Mouse (Mus musculus) gastrocnemius, adult 2 months (tissue): ENCODE measurements around the gene Vmn2r76. TPM values are rescaled to one million over a fixed set of nuclear protein-coding genes. Genes with fewer than 3 reads are reported as not detected.
"Not testable (repeated sequence)": the region's sequence is repeated elsewhere in the genome, so short reads cannot be mapped to it uniquely, and the experiment has no call there.

ENCODE experiments used
- DNase-seq: peaks from one replicate; pipeline ENCODE4 v3.0.0; 2022
- H3K27ac ChIP-seq: fragments of 200-600 bp; 2 replicates; pipeline ENCODE4 v1.8.1; 2022; ENCODE audit warnings: mild to moderate bottlenecking
- H3K4me3 ChIP-seq: fragments of 200-600 bp; 2 replicates; pipeline ENCODE4 v1.8.1; 2022; ENCODE audit warnings: mild to moderate bottlenecking, moderate library complexity
- CTCF ChIP-seq: fragments of 200-600 bp; IDR thresholded peaks from 2 replicates; pipeline ENCODE4 v1.8.1; 2022; ENCODE audit warnings: antibody characterized with exemption, mild to moderate bottlenecking, moderate library complexity
- intact Hi-C: fragments of 180-260 bp; cut with DNase I; formaldehyde crosslinking; loops from one replicate; pipeline ENCODE4 v1.15.1; 2025
- long read RNA-seq, 2 experiments: library from polyadenylated mRNA; stranded (forward); transcript quantifications; one replicate each; pipeline ENCODE4 v2.0.0; 2021
- total RNA-seq, 2 experiments: library from RNA; stranded (reverse); gene quantifications; 2 replicates each; pipeline ENCODE4 v1.2.3; 2021

The Vmn2r76 gene
- not detected for total RNA-seq
- long read RNA-seq, experiment 1, result 0 reads
- long read RNA-seq, experiment 2, result 0 reads

- DNase-seq, result no peak
- TF ChIP-seq CTCF, result no peak
- intact Hi-C loops, result no loop called here
- H3K4me3 ChIP-seq, result no peak within 1 kb of the TSS
- H3K27ac ChIP-seq, result no peak within 1 kb of the TSS
These were observed at the start of gene Vmn2r76 for GRCm38 (mm10) chr7:86246208-86246607. Vmn2r76 (minus strand) TSS chr7:86246308.

GRCm38 (mm10) chr7:86277072-86277471 is 31.0 kb upstream of the Vmn2r76 start, which contains the start of gene Olfr310:
Olfr310 (minus strand) TSS chr7:86277172.
- no peak within 1 kb of the TSS for H3K4me3 ChIP-seq
- no peak for TF ChIP-seq CTCF
- DNase-seq, result no peak
- H3K27ac ChIP-seq, result no peak within 1 kb of the TSS
- intact Hi-C loops, result no loop called here

- no peak for TF ChIP-seq CTCF
- DNase-seq, result no peak
- Histone ChIP-seq H3K4me3 (no peak overlapping the region), H3K27ac (no peak overlapping the region)
- intact Hi-C loops, result no loop called here
These were observed 34.8 kb downstream of the Vmn2r76 start for GRCm38 (mm10) chr7:86211345-86211744.

- H3K27ac ChIP-seq, DNase-seq, H3K4me3 ChIP-seq, intact Hi-C loops: not testable (repeated sequence)
These were observed 74.4 kb downstream of the Vmn2r76 start, which contains the start of gene Vmn2r75 for GRCm38 (mm10) chr7:86171678-86172077. Vmn2r75 (minus strand) TSS chr7:86171778.

Other genes with a start within 250 kb of the Vmn2r76 start
- not detected for gene Vmn2r75, start 74.5 kb downstream of the Vmn2r76 start, total RNA-seq
- gene Olfr310, start 30.9 kb upstream of the Vmn2r76 start, total RNA-seq, result not detected
- gene Olfr309, start 67.4 kb upstream of the Vmn2r76 start, total RNA-seq, result not detected
- gene Olfr308, start 79.3 kb upstream of the Vmn2r76 start, total RNA-seq, result not detected
- not detected for gene Olfr307, start 91.3 kb upstream of the Vmn2r76 start, total RNA-seq
- gene Olfr305, start 120.6 kb upstream of the Vmn2r76 start, total RNA-seq, result not detected
- not detected for gene Olfr304, start 140.3 kb upstream of the Vmn2r76 start, total RNA-seq
- gene Olfr303, start 151.5 kb upstream of the Vmn2r76 start, total RNA-seq, result not detected
- not detected for gene Olfr301, start 157.5 kb upstream of the Vmn2r76 start, total RNA-seq
- gene Olfr299, start 213.6 kb upstream of the Vmn2r76 start, total RNA-seq, result not detected
- not detected for gene Olfr298, start 246.2 kb upstream of the Vmn2r76 start, total RNA-seq